Mouse (Mus musculus) megakaryocyte, embryonic 14.5 days (primary cell): ENCODE results near the gene Nutm1.

ENCODE experiments used
- FLI1 ChIP-seq: IDR thresholded peaks from 2 replicates; pipeline ENCODE4 v1.6.1; 2012; ENCODE audit warnings: low read length, inconsistent platforms, mixed read lengths
- GATA1 ChIP-seq: IDR thresholded peaks from 3 replicates; pipeline ENCODE4 v1.6.1; 2012; ENCODE audit warnings: mixed read lengths, low read length, inconsistent platforms, borderline replicate concordance

GRCm38 (mm10) chr2:112238006-112238405 lies 21.1 kb downstream of the Nutm1 start:
- no peak for TF ChIP-seq GATA1
- no peak for TF ChIP-seq FLI1
